Mouse (Mus musculus) layer of hippocampus, postnatal 25 days (tissue): ENCODE measurements around the gene Haspin. TPM values are rescaled to one million over a fixed set of nuclear protein-coding genes. Genes with fewer than 3 reads are reported as not detected.

Source experiments
- DNase-seq, 2 experiments: peaks; one replicate each; pipeline ENCODE4 v3.0.0; 2022; ENCODE audit warnings: mixed read lengths in 2 of 2, low spot score in 1 of 2; ENCODE audit errors: extremely low spot score in 1 of 2
- total RNA-seq, 2 experiments: library from RNA; stranded (reverse); gene quantifications; 2 replicates each; pipeline ENCODE4 v1.2.3; 2021

Haspin gene
- total RNA-seq, 2 experiments from 2014 or later: 0.30 to 0.33 TPM

- no peak for DNase-seq
These were observed 47.3 kb downstream of the Haspin start for GRCm38 (mm10) chr11:73090826-73091225.

GRCm38 (mm10) chr11:73090283-73090682 lies 47.8 kb downstream of the Haspin start, which contains the start of gene Itgae:
Itgae (plus strand) TSS chr11:73090583.
- DNase-seq: no peak

- DNase-seq: no peak
These were observed 50.2 kb downstream of the Haspin start for GRCm38 (mm10) chr11:73087700-73088480.

Other genes with a start within 250 kb of the Haspin start
- 1 to 10 TPM; 4.9 to 6.6 TPM for gene Atp2a3, start 177.1 kb downstream of the Haspin start, total RNA-seq
- gene P2rx1, start 139.2 kb downstream of the Haspin start, total RNA-seq: under 1 TPM; 0.54 to 0.69 TPM
- 100 to 1,000 TPM; 128 to 155 TPM for gene Camkk1, start 119.3 kb downstream of the Haspin start, total RNA-seq
- 10 to 100 TPM in 1 of 2 experiments, 1 to 10 TPM in 1; 8.5 to 10.4 TPM for gene Ncbp3, start 90.5 kb downstream of the Haspin start, total RNA-seq
- under 1 TPM; 0.12 to 0.15 TPM for gene Itgae, start 47.7 kb downstream of the Haspin start, total RNA-seq
- 1 to 10 TPM; 2.5 to 2.6 TPM for gene P2rx5, start 22.1 kb upstream of the Haspin start, total RNA-seq
- gene Emc6, start 38.7 kb upstream of the Haspin start, total RNA-seq: 10 to 100 TPM; 51.3 to 65.6 TPM
- 10 to 100 TPM; 11.6 to 13.3 TPM for gene Tax1bp3, start 38.8 kb upstream of the Haspin start, total RNA-seq
- gene Ctns, start 60.7 kb upstream of the Haspin start, total RNA-seq: 10 to 100 TPM; 16.5 to 23.0 TPM
- 1 to 10 TPM; 3.0 to 4.1 TPM for gene Shpk, start 61.2 kb upstream of the Haspin start, total RNA-seq
- under 1 TPM in 1 of 2 experiments, not detected in 1; 0.12 TPM for gene Trpv1, start 96.0 kb upstream of the Haspin start, total RNA-seq
- under 1 TPM; 0.34 to 0.40 TPM for gene Trpv3, start 129.1 kb upstream of the Haspin start, total RNA-seq
- 10 to 100 TPM; 11.7 to 14.6 TPM for gene Aspa, start 191.3 kb upstream of the Haspin start, total RNA-seq
- gene Gm49340, start 191.4 kb upstream of the Haspin start, total RNA-seq: not detected
- gene Spata22, start 191.4 kb upstream of the Haspin start, total RNA-seq: not detected
- not detected for gene Olfr20, start 212.5 kb upstream of the Haspin start, total RNA-seq
- not detected for gene Olfr376, start 233.0 kb upstream of the Haspin start, total RNA-seq